Mouse (Mus musculus) spleen, adult 2 months (tissue): ENCODE measurements around the gene Mbl2. TPM values are rescaled to one million over a fixed set of nuclear protein-coding genes. Genes with fewer than 3 reads are reported as not detected.

ENCODE experiments used
- DNase-seq, 2 experiments: peaks; one replicate each; pipeline versions ENCODE4 v3.0.0 to v3.0.0-alpha.2; 2012 to 2021; ENCODE audit warnings: low spot score in 2 of 2, low read depth in 1 of 2
- H3K27ac ChIP-seq: fragments of 200-500 bp; 2 replicates; pipeline ENCODE4 v1.5.1; 2012; ENCODE audit warnings: low read length, inconsistent platforms; ENCODE audit not compliant: insufficient read depth
- H3K27me3 ChIP-seq: fragments of 200-500 bp; 2 replicates; pipeline ENCODE4 v1.6.1; 2012; ENCODE audit warnings: mild to moderate bottlenecking, moderate library complexity, low read length, inconsistent platforms; ENCODE audit not compliant: control insufficient read depth, insufficient read depth
- H3K36me3 ChIP-seq: fragments of 200-500 bp; 2 replicates; pipeline ENCODE4 v1.6.1; 2012; ENCODE audit warnings: mild to moderate bottlenecking, low read length, inconsistent platforms; ENCODE audit not compliant: control insufficient read depth, insufficient read depth
- H3K4me1 ChIP-seq: fragments of 200-500 bp; 2 replicates; pipeline ENCODE4 v1.6.1; 2011; ENCODE audit warnings: inconsistent platforms; ENCODE audit not compliant: control insufficient read depth, insufficient read depth, insufficient read length
- H3K4me3 ChIP-seq: fragments of 200-500 bp; 2 replicates; pipeline ENCODE4 v1.5.1; 2011; ENCODE audit warnings: mild to moderate bottlenecking, inconsistent platforms; ENCODE audit not compliant: insufficient read depth, insufficient read length; ENCODE audit errors: extremely low read depth
- CTCF ChIP-seq: fragments of 200-500 bp; IDR thresholded peaks from 2 replicates; pipeline ENCODE4 v1.5.1; 2011; ENCODE audit warnings: mild to moderate bottlenecking, inconsistent platforms; ENCODE audit not compliant: insufficient read depth, insufficient read length, insufficient replicate concordance; ENCODE audit errors: extremely low read depth
- POLR2A ChIP-seq: fragments of 200-500 bp; IDR thresholded peaks from 2 replicates; pipeline ENCODE4 v1.6.1; 2011; ENCODE audit warnings: low read depth, low read length, inconsistent platforms
- WGBS: fragments of 180-500 bp; shearing (Covaris S2); methylation state at CpG from one replicate; pipeline ENCODE4 v1.1.7; 2018; 5-methylcytosine and 5-hydroxymethylcytosine counted together
- polyA plus RNA-seq: library from polyadenylated mRNA; depleted of rRNA; stranded (reverse); fragments of >200 nt; gene quantifications from 2 replicates; pipeline ENCODE4 v1.2.3, GENCODE M21; 2012; rRNA removed

Mbl2 gene
- polyA plus RNA-seq: not detected in 2 replicates

DNA sequence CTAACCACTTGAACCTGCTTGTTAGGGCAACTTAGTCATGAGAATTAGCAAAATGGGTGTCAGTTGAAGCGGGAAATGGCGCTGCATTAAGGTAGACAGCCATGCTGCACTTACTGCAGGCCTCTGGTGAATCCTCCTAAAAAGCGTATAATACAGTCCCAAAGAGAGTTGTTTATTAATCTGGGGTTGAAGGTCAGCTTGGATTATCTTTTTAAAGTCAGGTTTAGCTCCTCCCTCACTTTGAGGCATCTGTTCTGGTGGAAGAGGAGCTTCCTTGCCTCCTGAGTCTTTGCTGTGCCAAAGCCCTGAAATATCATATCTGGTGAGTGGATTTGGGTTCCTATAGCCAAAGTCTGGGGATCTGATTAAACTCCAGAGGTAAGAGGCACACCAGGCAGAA is at the start of gene Mbl2:
TSS of gene Mbl2 (plus strand) at position 252 of the 400 bp plus-strand sequence.
- no peak within 1 kb of the TSS for H3K27ac ChIP-seq
- no peak for DNase-seq
- WGBS: 92% methylated on average over 3 of the region's 3 CpGs
- H3K4me1 ChIP-seq: no peaks in the 10 kb centered on the region
- no peaks in the 10 kb centered on the region for H3K36me3 ChIP-seq
- TF ChIP-seq CTCF (no peak), POLR2A (no peak)
- no peaks in the 10 kb centered on the region for H3K27me3 ChIP-seq
- no peak within 1 kb of the TSS for H3K4me3 ChIP-seq

DNA sequence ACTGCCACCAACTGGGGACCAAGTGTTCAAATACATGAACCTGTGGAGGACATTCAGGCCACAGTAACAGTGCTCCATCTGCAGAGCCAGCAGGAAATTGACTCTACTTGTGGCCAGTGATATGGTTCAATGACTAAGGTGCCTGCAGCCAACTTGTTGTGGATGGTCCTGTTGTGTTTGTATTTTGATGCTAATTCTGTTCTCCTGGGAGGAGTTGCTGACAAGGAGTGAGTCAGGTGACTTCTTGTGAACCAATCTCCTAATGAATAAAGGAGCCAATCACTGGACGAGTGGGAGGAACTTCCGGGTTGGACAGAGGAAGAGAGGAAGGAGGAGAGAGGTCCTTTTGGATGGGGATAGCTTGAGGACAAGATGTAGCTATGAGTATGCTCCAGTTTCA is 47.2 kb upstream of the Mbl2 start:
- WGBS: 86% methylated on average over 2 of the region's 2 CpGs
- no peaks in the 10 kb centered on the region for H3K27me3 ChIP-seq
- no peak for DNase-seq

DNA sequence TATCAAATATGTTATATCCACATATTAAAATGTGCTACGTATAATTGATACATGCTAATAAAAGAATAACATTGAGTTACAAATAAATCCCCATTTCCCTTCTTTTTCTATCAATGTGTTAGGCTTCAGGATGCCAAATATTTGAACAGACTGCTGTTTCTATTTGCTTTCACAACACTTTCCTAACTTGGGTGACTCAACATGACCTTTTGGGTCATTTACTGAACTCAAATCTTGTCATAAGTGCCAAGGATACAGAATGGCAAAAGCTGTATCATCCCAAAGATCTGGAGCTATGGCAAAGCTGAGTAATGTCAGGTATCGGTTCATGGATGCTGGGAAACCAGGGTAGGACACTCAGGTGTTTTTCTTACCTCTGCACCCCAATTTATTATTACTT is 45.5 kb upstream of the Mbl2 start:
- Histone ChIP-seq H3K27me3 (no peaks in the 10 kb centered on the region), H3K4me1 (no peaks in the 10 kb centered on the region), H3K4me3 (no peak overlapping the region), H3K27ac (no peak overlapping the region), H3K36me3 (no peaks in the 10 kb centered on the region)
- WGBS: 90% methylated on average over 2 of the region's 2 CpGs
- DNase-seq: no peak
- TF ChIP-seq POLR2A: no peak
- no peak for TF ChIP-seq CTCF

More for the DNA sequence above, 47.2 kb upstream of the Mbl2 start:
- no peak for TF ChIP-seq CTCF
- TF ChIP-seq POLR2A: no peak
- Histone ChIP-seq H3K27ac (no peak overlapping the region), H3K36me3 (no peaks in the 10 kb centered on the region), H3K4me3 (no peak overlapping the region), H3K4me1 (no peaks in the 10 kb centered on the region)

DNA sequence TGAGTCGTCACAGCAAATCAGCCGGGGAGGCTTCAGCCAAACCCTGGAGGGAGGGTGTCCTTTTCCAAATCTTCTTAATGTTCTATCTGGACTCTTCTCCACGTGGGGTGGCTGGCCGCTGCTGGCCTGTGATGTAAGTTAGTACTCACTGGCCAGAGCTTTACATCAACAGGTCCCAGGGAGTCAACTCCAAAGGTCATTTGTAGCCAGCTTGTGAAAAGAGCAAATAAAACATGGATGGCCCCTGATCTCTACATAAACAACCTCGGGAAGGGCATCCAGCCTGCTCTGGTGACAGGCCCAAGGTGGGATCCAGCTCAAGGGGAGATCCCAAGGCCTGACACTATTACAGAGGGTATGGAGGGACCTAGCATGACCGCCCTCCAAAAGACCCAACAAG is 37.7 kb upstream of the Mbl2 start:
- Histone ChIP-seq H3K36me3 (no peaks in the 10 kb centered on the region), H3K27me3 (no peaks in the 10 kb centered on the region), H3K4me1 (no peaks in the 10 kb centered on the region), H3K27ac (no peak overlapping the region), H3K4me3 (no peak overlapping the region)
- WGBS: 83% methylated on average over 6 of the region's 6 CpGs
- TF ChIP-seq POLR2A (no peak), CTCF (no peak)
- no peak for DNase-seq

DNA sequence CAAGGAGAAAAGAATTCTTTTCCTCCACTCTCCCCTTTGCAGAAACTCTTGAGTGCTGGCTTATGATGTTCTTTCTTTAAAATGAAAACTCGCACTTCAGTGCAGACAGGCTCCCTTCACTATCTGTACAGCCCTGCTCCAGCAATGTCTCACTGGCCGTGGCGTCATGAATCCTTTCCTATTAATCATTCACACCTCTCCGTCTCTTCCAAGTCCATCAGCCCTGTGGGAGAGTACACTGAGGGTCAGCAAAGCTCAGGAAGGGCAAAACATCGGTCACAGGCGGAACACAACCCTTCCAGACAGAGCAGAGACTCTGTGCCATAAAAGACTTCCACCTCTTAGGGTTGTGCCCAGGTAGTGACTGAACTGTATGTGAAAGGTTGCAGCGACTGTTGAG is 30.6 kb upstream of the Mbl2 start:
- WGBS: 85% methylated on average over 7 of the region's 7 CpGs
- no peaks in the 10 kb centered on the region for H3K27me3 ChIP-seq
- H3K27ac ChIP-seq: no peak overlapping the region
- no peak for DNase-seq
- no peak for TF ChIP-seq POLR2A
- H3K4me3 ChIP-seq: no peak overlapping the region
- no peaks in the 10 kb centered on the region for H3K36me3 ChIP-seq
- no peaks in the 10 kb centered on the region for H3K4me1 ChIP-seq

DNA sequence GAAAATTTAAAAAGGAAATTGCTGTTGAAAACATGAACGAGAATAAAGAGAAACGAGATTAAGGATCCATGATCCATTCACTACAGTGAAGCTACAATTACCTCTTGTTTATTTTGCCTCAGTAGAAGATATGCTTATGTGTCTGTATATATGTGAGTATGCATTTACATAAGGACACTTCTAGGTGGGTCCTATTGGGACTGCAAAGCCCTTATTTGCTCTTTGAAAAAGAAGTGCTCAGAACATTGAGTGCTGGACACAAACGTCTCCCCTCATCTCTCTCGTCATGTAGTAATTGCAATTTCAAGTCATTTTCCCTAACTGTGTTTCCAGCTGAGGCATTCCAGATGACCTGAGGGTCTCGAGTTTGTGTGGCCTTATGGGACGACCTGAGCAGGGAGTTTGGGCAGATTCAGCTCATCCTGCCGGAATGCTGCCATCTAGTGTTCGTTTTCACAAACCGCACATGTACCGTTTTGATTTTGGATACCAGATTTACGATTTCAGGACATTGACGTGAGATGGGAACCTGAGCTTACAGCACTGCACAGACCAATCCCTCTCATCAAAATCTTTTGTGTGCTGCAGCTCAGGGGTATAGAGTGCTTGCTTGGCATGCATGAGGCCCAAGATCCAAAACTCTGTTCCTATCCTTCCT is 27.5 kb upstream of the Mbl2 start:
- H3K36me3 ChIP-seq: no peaks in the 10 kb centered on the region
- H3K4me1 ChIP-seq: no peaks in the 10 kb centered on the region
- H3K27ac ChIP-seq: no peak overlapping the region
- no peak for DNase-seq
- H3K4me3 ChIP-seq: no peak overlapping the region
- WGBS: 22% methylated on average over 12 of the region's 12 CpGs
- H3K27me3 ChIP-seq: no peaks in the 10 kb centered on the region
- TF ChIP-seq CTCF: peak; percentile 59; the same call in 1 of the 2 replicates
- no peak for TF ChIP-seq POLR2A

DNA sequence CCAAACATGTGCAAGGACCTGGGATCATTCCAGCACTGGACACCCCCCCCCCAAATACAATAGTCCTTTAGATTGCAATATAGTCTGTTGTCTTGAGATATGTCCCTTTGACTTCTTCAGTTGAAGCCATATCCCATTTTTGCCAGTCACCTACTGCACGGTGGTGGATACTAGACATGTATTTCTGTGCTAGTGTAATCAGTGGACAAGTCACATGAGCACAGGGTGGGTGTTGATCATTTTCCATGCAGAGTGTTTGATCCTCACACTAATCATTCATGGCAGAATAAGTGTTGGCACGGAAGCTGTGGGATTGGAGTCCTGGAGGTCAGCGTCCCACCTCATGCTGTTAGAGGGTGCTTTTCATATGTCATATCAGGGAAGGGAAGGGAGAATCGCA is 26.9 kb upstream of the Mbl2 start:
- Histone ChIP-seq H3K4me3 (no peak overlapping the region), H3K27me3 (no peaks in the 10 kb centered on the region), H3K27ac (no peak overlapping the region), H3K4me1 (no peaks in the 10 kb centered on the region), H3K36me3 (no peaks in the 10 kb centered on the region)
- DNase-seq: no peak
- no peak for TF ChIP-seq POLR2A
- no peak for TF ChIP-seq CTCF
- 65% methylated on average over 4 of the region's 4 CpGs for WGBS
